ENCODE assay signal across 34 mouse cellular contexts in genomic region chr13:24206097-24206496, GRCm38 (mm10).
A peak's percentile ranks its signal among the peaks of the same experiment; 100 is the strongest.
DNase-seq lines count a peak whose midpoint lies in the region; ATAC-seq lines count a peak whose summit lies in the region.
"Had no signal": no experiment of that assay in that cellular context is flagged by ENCODE, and none has a peak within 500 bp of the region (broad histone marks: within the 10 kb centered on the region; RNA-seq: fewer than 3 reads in every experiment).

No protein-coding gene starts in this region.

- H3K4me2 ChIP-seq in forebrain, embryonic 16.5 days (ENCODE audit: low read length), result no peak overlapping the region
- H3K4me2 ChIP-seq in midbrain, embryonic 14.5 days (ENCODE audit: low read length), result no peak overlapping the region
- H3K4me2 ChIP-seq: embryonic facial prominence, embryonic 15.5 days; forebrain, embryonic 12.5 days; heart, embryonic 12.5 days; hindbrain, embryonic 15.5 days; limb, embryonic 15.5 days; liver, embryonic 13.5 days; midbrain, embryonic 15.5 days; neural tube, embryonic 15.5 days had no signal

- H3K9ac ChIP-seq in forebrain, embryonic 16.5 days (replicated peaks; ENCODE audit: low read depth, low read length), result no peak overlapping the region
- no peak overlapping the region for H3K9ac ChIP-seq in midbrain, embryonic 14.5 days (replicated peaks; ENCODE audit: low read length)
- H3K9ac ChIP-seq: embryonic facial prominence, embryonic 15.5 days; forebrain, embryonic 12.5 days; heart, embryonic 12.5 days; hindbrain, embryonic 15.5 days; limb, embryonic 15.5 days; liver, embryonic 13.5 days; midbrain, embryonic 15.5 days; neural tube, embryonic 15.5 days had no signal

- H3K27ac ChIP-seq in forebrain, embryonic 16.5 days (ENCODE audit: low read length), result no peak overlapping the region
- H3K27ac ChIP-seq in midbrain, embryonic 14.5 days (replicated peaks; ENCODE audit: low read depth, low read length), result no peak overlapping the region
- H3K27ac ChIP-seq: embryonic facial prominence, embryonic 10.5 days; embryonic facial prominence, embryonic 15.5 days; forebrain, embryonic 12.5 days; heart, adult 2 months; hindbrain, embryonic 15.5 days; limb, embryonic 10.5 days; limb, embryonic 15.5 days; liver, embryonic 13.5 days; macrophage; midbrain, embryonic 15.5 days; neural tube, embryonic 15.5 days; stomach, postnatal 0 days had no signal

- H3K4me3 ChIP-seq in forebrain, embryonic 16.5 days (replicated peaks; ENCODE audit: low read length), result no peak overlapping the region
- H3K4me3 ChIP-seq in midbrain, embryonic 14.5 days (replicated peaks; ENCODE audit: low read depth, low read length), result no peak overlapping the region
- H3K4me3 ChIP-seq: embryonic facial prominence, embryonic 10.5 days; embryonic facial prominence, embryonic 15.5 days; forebrain, embryonic 12.5 days; heart, adult 2 months; heart, embryonic 12.5 days; hindbrain, embryonic 15.5 days; limb, embryonic 10.5 days; limb, embryonic 15.5 days; liver, embryonic 13.5 days; midbrain, embryonic 15.5 days; neural tube, embryonic 15.5 days had no signal

- no peaks in the 10 kb centered on the region for H3K36me3 ChIP-seq in splenic B cell, adult 2 months (ENCODE audit: control insufficient read depth, insufficient read depth, low read length, poor library complexity, severe bottlenecking)
- H3K36me3 ChIP-seq in forebrain, embryonic 16.5 days (ENCODE audit: control insufficient read depth, insufficient read depth), result no peaks in the 10 kb centered on the region
- no peaks in the 10 kb centered on the region for H3K36me3 ChIP-seq in midbrain, embryonic 14.5 days (ENCODE audit: control insufficient read depth, insufficient read depth, low read length)
- H3K36me3 ChIP-seq: embryonic facial prominence, embryonic 10.5 days; embryonic facial prominence, embryonic 15.5 days; forebrain, embryonic 12.5 days; heart, embryonic 12.5 days; hindbrain, embryonic 15.5 days; limb, embryonic 10.5 days; limb, embryonic 15.5 days; liver, embryonic 13.5 days; midbrain, embryonic 15.5 days; neural tube, embryonic 15.5 days had no signal

- ATAC-seq in granulocyte monocyte progenitor cell, adult 5-6 weeks (replicated peaks; ENCODE audit: poor library complexity, severe bottlenecking), result peak; percentile 69
- no peak for ATAC-seq in forebrain, embryonic 16.5 days
- ATAC-seq in midbrain, embryonic 14.5 days (ENCODE audit: low FRiP score, low TSS enrichment), result no peak
- ATAC-seq: activated CD4-positive, CD25-positive, alpha-beta regulatory T cell, adult 4 months; lung, postnatal 0 days; midbrain, embryonic 15.5 days had no signal

- H3K4me1 ChIP-seq in forebrain, embryonic 16.5 days (replicated peaks; ENCODE audit: control insufficient read depth, insufficient read depth, low read length), result peaks cover 7% of the 10 kb centered on the region
- H3K4me1 ChIP-seq in midbrain, embryonic 14.5 days (ENCODE audit: control insufficient read depth, insufficient read depth, low read length), result no peaks in the 10 kb centered on the region
- H3K4me1 ChIP-seq: forebrain, embryonic 12.5 days; heart, embryonic 12.5 days; hindbrain, embryonic 15.5 days; midbrain, embryonic 15.5 days had no signal

- no peaks in the 10 kb centered on the region for H3K27me3 ChIP-seq in splenic B cell, adult 2 months (ENCODE audit: control insufficient read depth, insufficient read depth, low read length, poor library complexity, severe bottlenecking)
- H3K27me3 ChIP-seq in forebrain, embryonic 16.5 days (replicated peaks; ENCODE audit: control insufficient read depth, insufficient read depth, low read length), result no peaks in the 10 kb centered on the region
- no peaks in the 10 kb centered on the region for H3K27me3 ChIP-seq in midbrain, embryonic 14.5 days (ENCODE audit: control insufficient read depth, insufficient read depth, low read length)
- H3K27me3 ChIP-seq: embryonic facial prominence, embryonic 15.5 days; forebrain, embryonic 12.5 days; hindbrain, embryonic 15.5 days; limb, embryonic 15.5 days; liver, embryonic 13.5 days; midbrain, embryonic 15.5 days; neural tube, embryonic 15.5 days had no signal

- no peaks in the 10 kb centered on the region for H3K9me3 ChIP-seq in forebrain, embryonic 16.5 days (ENCODE audit: control insufficient read depth, low read length)
- no peaks in the 10 kb centered on the region for H3K9me3 ChIP-seq in midbrain, embryonic 14.5 days (ENCODE audit: control insufficient read depth, low read length)
- H3K9me3 ChIP-seq: embryonic facial prominence, embryonic 10.5 days; embryonic facial prominence, embryonic 15.5 days; forebrain, embryonic 12.5 days; heart, embryonic 12.5 days; hindbrain, embryonic 15.5 days; limb, embryonic 10.5 days; limb, embryonic 15.5 days; liver, embryonic 13.5 days; midbrain, embryonic 15.5 days; neural tube, embryonic 15.5 days had no signal

- 49% methylated on average over 6 of the region's 6 CpGs for WGBS in forebrain, embryonic 16.5 days
- 74% methylated on average over 6 of the region's 6 CpGs for WGBS in midbrain, embryonic 14.5 days

- peak; percentile 30 to 46 for DNase-seq in spleen, postnatal 36 days (ENCODE audit: low spot score in 2 of 2)
- DNase-seq in spleen, adult 12 weeks (ENCODE audit: low spot score), result no peak
- peak; percentile 25 to 36 for DNase-seq in layer of hippocampus, postnatal 10 days (ENCODE audit: low spot score in 2 of 2)
- DNase-seq in splenic B cell, adult 2 months (ENCODE audit: low read depth, low spot score), result peak; percentile 45
- no peak for DNase-seq in gastrocnemius, adult 8-10 months (ENCODE audit: low spot score in 2 of 2)
- DNase-seq in midbrain, embryonic 14.5 days, result no peak
- DNase-seq: adrenal gland, adult 2 months; cerebellum, adult 18-20 months; cerebellum, postnatal 14 days; gastrocnemius, postnatal 36 days; heart, adult 2 months; kidney, adult 18-20 months; kidney, postnatal 36 days; liver, embryonic 13.5 days; lung, adult 18-20 months; right cerebral cortex, adult 18-20 months; right cerebral cortex, postnatal 4 days; thymus, adult 18-20 months; thymus, postnatal 25 days had no signal

Comparison
In these comparisons a context has a peak if more than half of its experiments do, and no peak if none do; other contexts are left out.
1. DNase-seq: peak in spleen, postnatal 36 days (2 of 2), layer of hippocampus, postnatal 10 days (2 of 2) and splenic B cell, adult 2 months (single experiment); none in spleen, adult 12 weeks (single experiment), gastrocnemius, adult 8-10 months (0 of 2) and midbrain, embryonic 14.5 days (single experiment).